Mouse (Mus musculus): Measurements from ENCODE around the gene Fbxo4. TPM values are rescaled to one million over a fixed set of nuclear protein-coding genes. Genes with fewer than 3 reads are reported as not detected.

The Fbxo4 gene
- polyA plus RNA-seq, 1 experiment, result 13.4 TPM

DNA sequence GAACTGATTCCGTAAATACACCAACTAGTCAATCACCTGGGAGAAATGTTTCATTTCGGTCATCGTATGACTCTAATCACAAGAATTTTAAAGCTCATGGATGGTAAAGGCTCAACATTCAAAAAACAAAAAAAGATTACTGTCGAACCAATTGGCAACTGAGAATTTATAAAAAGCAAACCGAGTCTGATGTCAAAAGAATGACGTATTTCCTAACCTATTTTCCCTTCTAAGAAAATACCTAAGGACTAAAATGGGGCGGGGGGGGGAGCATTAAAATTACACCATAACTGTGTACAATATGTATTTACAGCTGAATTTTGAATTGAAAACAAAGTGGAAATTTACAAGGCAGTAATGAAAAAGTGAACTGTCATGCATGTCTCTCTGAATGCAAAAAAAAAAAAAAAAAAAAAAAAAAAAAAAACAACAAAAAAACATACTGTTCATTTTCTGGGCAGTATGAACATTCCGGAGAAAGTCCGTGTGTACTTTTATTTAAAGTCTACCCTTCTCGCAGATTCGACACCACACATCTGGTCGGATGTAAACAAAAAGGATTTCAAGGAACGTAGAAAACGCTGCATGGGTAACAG lies 15.6 kb upstream of the Fbxo4 start:
- Histone ChIP-seq H3ac (ENCODE audit: control insufficient read depth, insufficient read length, low read depth) (peak overlapping the region; percentile 81), H3K79me3 (ENCODE audit: low read depth) (peaks cover 8% of the 10 kb centered on the region), H3K36me3 (ENCODE audit: control insufficient read depth, insufficient read depth) (peaks cover 13% of the 10 kb centered on the region), H3K4me3 (ENCODE audit: insufficient read depth, poor library complexity, severe bottlenecking) (peak overlapping the region; percentile 75), H3K27me3 (ENCODE audit: control insufficient read depth, insufficient read depth, insufficient read length) (no peaks in the 10 kb centered on the region), H3K79me2 (ENCODE audit: control insufficient read depth, insufficient read depth) (peaks cover 21% of the 10 kb centered on the region)
- no peak for TF ChIP-seq CEBPB (IDR thresholded peaks at IDR 0.05; ENCODE audit: low read depth)
- no peak for TF ChIP-seq FOSL1 (IDR thresholded peaks at IDR 0.05; ENCODE audit: insufficient read depth, low read length, poor library complexity, severe bottlenecking)
- no peak for TF ChIP-seq USF1 (IDR thresholded peaks at IDR 0.05; ENCODE audit: low read depth)
- no peak for TF ChIP-seq MYOD1 (IDR thresholded peaks at IDR 0.05; ENCODE audit: control insufficient read depth, insufficient read length, low read depth)
- TF ChIP-seq MAX (IDR thresholded peaks at IDR 0.05), result no peak
- no peak for TF ChIP-seq MYOG (IDR thresholded peaks at IDR 0.05; ENCODE audit: control insufficient read depth, extremely low read depth, insufficient read length)
- TF ChIP-seq CTCF (IDR thresholded peaks at IDR 0.05; ENCODE audit: control insufficient read depth, insufficient read depth, insufficient read length), result no peak

- Histone ChIP-seq H3ac (ENCODE audit: control insufficient read depth, insufficient read length, low read depth) (no peak overlapping the region), H3K4me3 (ENCODE audit: insufficient read depth, poor library complexity, severe bottlenecking) (no peak overlapping the region), H3K79me3 (ENCODE audit: low read depth) (peaks cover 2% of the 10 kb centered on the region), H3K36me3 (ENCODE audit: control insufficient read depth, insufficient read depth) (peaks cover 72% of the 10 kb centered on the region), H3K79me2 (ENCODE audit: control insufficient read depth, insufficient read depth) (peaks cover 1% of the 10 kb centered on the region), H3K27me3 (ENCODE audit: control insufficient read depth, insufficient read depth, insufficient read length) (no peaks in the 10 kb centered on the region)
- peak; percentile 49 for TF ChIP-seq CTCF (IDR thresholded peaks at IDR 0.05; ENCODE audit: control insufficient read depth, insufficient read depth, insufficient read length)
- TF ChIP-seq MYOD1 (IDR thresholded peaks at IDR 0.05; ENCODE audit: control insufficient read depth, insufficient read length, low read depth), result no peak
- TF ChIP-seq MYOG (IDR thresholded peaks at IDR 0.05; ENCODE audit: control insufficient read depth, extremely low read depth, insufficient read length), result no peak
Observed at GRCm38 (mm10) chr15:3987981-3988380, 8.6 kb upstream of the Fbxo4 start.

DNA sequence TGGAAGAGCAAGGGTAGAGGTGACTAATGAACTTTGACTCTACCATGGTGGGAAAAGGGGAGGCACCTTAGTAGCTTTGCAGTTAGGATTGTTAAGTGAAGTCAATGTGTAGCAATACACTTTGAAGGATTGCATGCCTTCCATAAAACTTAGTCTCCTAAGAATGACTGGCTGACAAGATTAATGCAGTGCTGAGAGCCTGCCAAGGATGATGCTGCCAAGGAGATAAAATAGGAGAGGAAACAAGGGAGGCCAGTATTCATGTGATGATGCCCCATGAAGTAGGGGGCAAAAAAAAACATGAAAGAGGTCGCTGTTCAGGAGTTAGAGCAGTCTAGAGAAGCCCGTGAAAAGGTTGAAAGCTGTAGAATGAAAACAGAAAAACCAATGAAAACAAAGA lies 5.5 kb upstream of the Fbxo4 start:
- no peaks in the 10 kb centered on the region for H3K79me3 ChIP-seq (ENCODE audit: low read depth)
- no peak overlapping the region for H3K4me3 ChIP-seq (ENCODE audit: insufficient read depth, poor library complexity, severe bottlenecking)
- TF ChIP-seq MYOD1 (IDR thresholded peaks at IDR 0.05; ENCODE audit: control insufficient read depth, insufficient read length, low read depth) (no peak), FOSL1 (IDR thresholded peaks at IDR 0.05; ENCODE audit: insufficient read depth, low read length, poor library complexity, severe bottlenecking) (no peak), USF1 (IDR thresholded peaks at IDR 0.05; ENCODE audit: low read depth) (no peak)
- H3K36me3 ChIP-seq (ENCODE audit: control insufficient read depth, insufficient read depth), result peaks cover 59% of the 10 kb centered on the region
- no peak overlapping the region for H3ac ChIP-seq (ENCODE audit: control insufficient read depth, insufficient read length, low read depth)
- H3K79me2 ChIP-seq (ENCODE audit: control insufficient read depth, insufficient read depth), result no peaks in the 10 kb centered on the region
- H3K27me3 ChIP-seq (ENCODE audit: control insufficient read depth, insufficient read depth, insufficient read length), result no peaks in the 10 kb centered on the region

DNA sequence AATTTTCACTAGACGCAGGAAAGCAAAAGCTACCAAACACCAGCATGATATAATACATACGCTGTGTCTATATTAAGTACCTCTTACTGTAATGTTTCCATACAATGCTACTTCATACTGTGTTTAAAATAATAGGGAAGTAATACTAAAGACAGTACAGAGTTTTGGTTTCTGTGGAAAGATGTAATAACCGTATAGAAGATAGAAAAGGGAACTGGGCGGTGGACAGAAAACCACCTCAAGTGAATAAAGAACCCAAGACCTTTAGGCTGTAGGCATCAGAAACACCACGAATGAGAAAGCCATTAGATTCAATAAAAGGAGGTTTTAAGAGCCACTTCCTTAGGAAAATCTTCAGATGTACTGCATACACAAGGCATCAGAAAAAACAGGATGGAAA lies 3.4 kb upstream of the Fbxo4 start:
- TF ChIP-seq CTCF (IDR thresholded peaks at IDR 0.05; ENCODE audit: control insufficient read depth, insufficient read depth, insufficient read length) (no peak), MYOG (IDR thresholded peaks at IDR 0.05; ENCODE audit: control insufficient read depth, extremely low read depth, insufficient read length) (no peak), MYOD1 (IDR thresholded peaks at IDR 0.05; ENCODE audit: control insufficient read depth, insufficient read length, low read depth) (no peak), USF1 (IDR thresholded peaks at IDR 0.05; ENCODE audit: low read depth) (no peak)
- Histone ChIP-seq H3K4me3 (ENCODE audit: insufficient read depth, poor library complexity, severe bottlenecking) (no peak overlapping the region), H3K79me3 (ENCODE audit: low read depth) (no peaks in the 10 kb centered on the region), H3ac (ENCODE audit: control insufficient read depth, insufficient read length, low read depth) (no peak overlapping the region), H3K36me3 (ENCODE audit: control insufficient read depth, insufficient read depth) (peaks cover 40% of the 10 kb centered on the region), H3K27me3 (ENCODE audit: control insufficient read depth, insufficient read depth, insufficient read length) (no peaks in the 10 kb centered on the region), H3K79me2 (ENCODE audit: control insufficient read depth, insufficient read depth) (no peaks in the 10 kb centered on the region)

DNA sequence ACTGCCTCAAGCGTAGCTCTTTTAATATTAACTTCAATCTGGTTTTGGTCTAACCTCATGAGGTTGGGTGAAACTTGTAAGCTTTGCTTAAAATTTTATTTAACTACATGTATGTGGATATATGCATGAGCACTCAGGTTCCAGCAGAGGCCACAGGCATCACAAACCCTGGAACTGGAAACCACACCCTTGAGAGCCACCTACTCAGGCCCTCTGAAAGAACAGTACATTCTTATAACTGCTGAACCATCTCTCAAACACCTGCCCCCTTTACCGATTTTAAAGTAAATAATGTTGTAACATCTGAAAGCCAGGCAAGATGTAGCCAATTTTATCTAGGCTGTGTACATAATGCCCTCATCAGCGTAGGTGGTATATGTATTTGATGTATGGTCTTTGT lies 498 bp upstream of the Fbxo4 start:
- Histone ChIP-seq H3K27me3 (ENCODE audit: control insufficient read depth, insufficient read depth, insufficient read length) (no peaks in the 10 kb centered on the region), H3K4me3 (ENCODE audit: insufficient read depth, poor library complexity, severe bottlenecking) (peak overlapping the region; percentile 49), H3ac (ENCODE audit: control insufficient read depth, insufficient read length, low read depth) (no peak overlapping the region), H3K36me3 (ENCODE audit: control insufficient read depth, insufficient read depth) (peaks cover 23% of the 10 kb centered on the region), H3K79me3 (ENCODE audit: low read depth) (no peaks in the 10 kb centered on the region), H3K79me2 (ENCODE audit: control insufficient read depth, insufficient read depth) (no peaks in the 10 kb centered on the region)
- no peak for TF ChIP-seq MYOD1 (IDR thresholded peaks at IDR 0.05; ENCODE audit: control insufficient read depth, insufficient read length, low read depth)
- no peak for TF ChIP-seq MAX (IDR thresholded peaks at IDR 0.05)
- no peak for TF ChIP-seq USF1 (IDR thresholded peaks at IDR 0.05; ENCODE audit: low read depth)
- no peak for TF ChIP-seq CTCF (IDR thresholded peaks at IDR 0.05; ENCODE audit: control insufficient read depth, insufficient read depth, insufficient read length)

DNA sequence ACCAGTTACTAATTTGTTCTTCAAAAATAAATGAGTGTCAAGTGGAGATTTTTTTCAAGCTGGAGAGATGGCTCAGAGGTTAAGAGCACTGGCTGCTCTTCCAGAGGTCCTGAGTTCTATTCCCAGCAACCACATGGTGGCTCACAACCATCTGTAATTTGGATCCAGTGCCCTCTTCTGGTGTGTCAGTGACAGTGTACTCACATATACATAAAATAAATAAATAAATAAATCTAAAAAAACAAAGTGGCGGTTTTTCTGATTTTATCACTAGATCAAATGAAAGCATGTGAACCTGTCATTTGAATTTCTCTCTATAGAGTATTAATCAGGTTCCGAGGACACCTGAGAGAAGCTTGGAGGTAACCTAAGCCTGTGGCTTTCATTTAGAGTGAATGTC lies 1.1 kb downstream of the Fbxo4 start:
- no peaks in the 10 kb centered on the region for H3K79me2 ChIP-seq (ENCODE audit: control insufficient read depth, insufficient read depth)
- H3K4me3 ChIP-seq (ENCODE audit: insufficient read depth, poor library complexity, severe bottlenecking), result no peak overlapping the region
- TF ChIP-seq CEBPB (IDR thresholded peaks at IDR 0.05; ENCODE audit: low read depth) (no peak), CTCF (IDR thresholded peaks at IDR 0.05; ENCODE audit: control insufficient read depth, insufficient read depth, insufficient read length) (no peak), FOSL1 (IDR thresholded peaks at IDR 0.05; ENCODE audit: insufficient read depth, low read length, poor library complexity, severe bottlenecking) (no peak), MYOG (IDR thresholded peaks at IDR 0.05; ENCODE audit: control insufficient read depth, extremely low read depth, insufficient read length) (no peak), USF1 (IDR thresholded peaks at IDR 0.05; ENCODE audit: low read depth) (no peak), MYOD1 (IDR thresholded peaks at IDR 0.05; ENCODE audit: control insufficient read depth, insufficient read length, low read depth) (no peak), MAX (IDR thresholded peaks at IDR 0.05) (no peak)
- no peaks in the 10 kb centered on the region for H3K27me3 ChIP-seq (ENCODE audit: control insufficient read depth, insufficient read depth, insufficient read length)
- no peaks in the 10 kb centered on the region for H3K79me3 ChIP-seq (ENCODE audit: low read depth)
- H3K36me3 ChIP-seq (ENCODE audit: control insufficient read depth, insufficient read depth), result peaks cover 18% of the 10 kb centered on the region
- H3ac ChIP-seq (ENCODE audit: control insufficient read depth, insufficient read length, low read depth), result no peak overlapping the region

Measured in C2C12 (cell line).